Mouse (Mus musculus) gonadal fat pad, adult 2 months (tissue): ENCODE results near the gene Hist1h2af. TPM values are rescaled to one million over a fixed set of nuclear protein-coding genes. Genes with fewer than 3 reads are reported as not detected.
"Not testable (repeated sequence)": the region's sequence is repeated elsewhere in the genome, so short reads cannot be mapped to it uniquely, and the experiment has no call there.

Source experiments
- DNase-seq: peaks from one replicate; pipeline ENCODE4 v3.0.0-alpha.2; 2012; ENCODE audit warnings: low read depth
- polyA plus RNA-seq: library from polyadenylated mRNA; depleted of rRNA; stranded (reverse); fragments of >200 nt; gene quantifications from 2 replicates; pipeline ENCODE4 v1.2.3, GENCODE M21; 2012; rRNA removed

Gene Hist1h2af
- 20.4 and 27.6 TPM in 2 replicates for polyA plus RNA-seq

GRCm38 (mm10) chr13:23533560-23534367 is at the start of gene Hist1h2af:
Gene Hist1h2af (plus strand): TSS chr13:23533906.
- not testable (repeated sequence) for DNase-seq

GRCm38 (mm10) chr13:23485271-23485670 is 48.4 kb upstream of the Hist1h2af start:
- DNase-seq: no peak

- no peak for DNase-seq
These were observed 45.0 kb upstream of the Hist1h2af start, which contains the start of gene Btn2a2 for GRCm38 (mm10) chr13:23488400-23489322. Gene Btn2a2 (minus strand): TSS chr13:23488857.

GRCm38 (mm10) chr13:23490863-23491262 is 42.8 kb upstream of the Hist1h2af start:
- DNase-seq: no peak

- DNase-seq: no peak
These were observed 42.4 kb upstream of the Hist1h2af start for GRCm38 (mm10) chr13:23491263-23491662.

- DNase-seq: no peak
These were observed 41.7 kb upstream of the Hist1h2af start for GRCm38 (mm10) chr13:23491990-23492389.

GRCm38 (mm10) chr13:23495526-23495925 is 38.2 kb upstream of the Hist1h2af start:
- DNase-seq: no peak

- no peak for DNase-seq
These were observed 35.9 kb upstream of the Hist1h2af start for GRCm38 (mm10) chr13:23497656-23498321.

- DNase-seq: no peak
These were observed 35.1 kb upstream of the Hist1h2af start for GRCm38 (mm10) chr13:23498653-23499052.

GRCm38 (mm10) chr13:23499943-23500342 is 33.8 kb upstream of the Hist1h2af start:
- DNase-seq: no peak

GRCm38 (mm10) chr13:23500424-23501200 is 33.1 kb upstream of the Hist1h2af start:
- no peak for DNase-seq

- DNase-seq: no peak
These were observed 32.2 kb upstream of the Hist1h2af start for GRCm38 (mm10) chr13:23501511-23501910.

GRCm38 (mm10) chr13:23502031-23502567 is 31.6 kb upstream of the Hist1h2af start:
- no peak for DNase-seq

- no peak for DNase-seq
These were observed 30.8 kb upstream of the Hist1h2af start for GRCm38 (mm10) chr13:23502916-23503315.

GRCm38 (mm10) chr13:23503797-23504196 is 29.9 kb upstream of the Hist1h2af start:
- no peak for DNase-seq

- no peak for DNase-seq
These were observed 27.9 kb upstream of the Hist1h2af start for GRCm38 (mm10) chr13:23505662-23506345.

- DNase-seq: no peak
These were observed 27.4 kb upstream of the Hist1h2af start for GRCm38 (mm10) chr13:23506351-23506750.

- no peak for DNase-seq
These were observed 26.7 kb upstream of the Hist1h2af start for GRCm38 (mm10) chr13:23506819-23507515.

GRCm38 (mm10) chr13:23510127-23510526 is 23.6 kb upstream of the Hist1h2af start:
- no peak for DNase-seq

- no peak for DNase-seq
These were observed 20.2 kb upstream of the Hist1h2af start for GRCm38 (mm10) chr13:23513517-23513916.
